Mouse (Mus musculus) heart, adult 2 months (tissue): ENCODE measurements at regions not wholly inside any gene's neighbourhood (a gene's known extent, or its start where the extent isn't known, plus 50 kb on each side); places are given as distances from the start of the nearest gene placed in this dataset.

Source experiments
- CTCF ChIP-seq: fragments of 200-600 bp; IDR thresholded peaks from 2 replicates; pipeline ENCODE4 v1.8.1; 2022; ENCODE audit warnings: antibody characterized with exemption, mild to moderate bottlenecking, moderate library complexity
- EP300 ChIP-seq: fragments of 200-500 bp; IDR thresholded peaks from 2 replicates; pipeline ENCODE4 v1.6.1; 2011; ENCODE audit warnings: low read depth, low read length, control low read depth; ENCODE audit not compliant: insufficient read depth
- POLR2A ChIP-seq: fragments of 200-500 bp; IDR thresholded peaks from 2 replicates; pipeline ENCODE4 v1.6.1; 2011; ENCODE audit warnings: mild to moderate bottlenecking, low read depth, low read length, control low read depth; ENCODE audit not compliant: insufficient read depth

- TF ChIP-seq CTCF (no peak), POLR2A (no peak), EP300 (no peak)
Measured at GRCm38 (mm10) chr1:23568106-23568505, 170.5 kb upstream of the Ogfrl1 start.
